ENCODE assay signal across 19 mouse cellular contexts in genomic region chr6:147951642-147952041, GRCm38 (mm10).
DNase-seq lines count a peak whose midpoint lies in the region; ATAC-seq and TF ChIP-seq lines count a peak whose summit lies in the region.
"Had no signal": no experiment of that assay in that cellular context is flagged by ENCODE, and none has a peak within 500 bp of the region (broad histone marks: within the 10 kb centered on the region; RNA-seq: fewer than 3 reads in every experiment).

No protein-coding gene starts in this region.

- no peak for ATAC-seq in kidney, embryonic 15.5 days (replicated peaks; ENCODE audit: low FRiP score)
- peak; percentile 73 for ATAC-seq in lung, postnatal 0 days
- ATAC-seq: activated CD4-positive, CD25-positive, alpha-beta regulatory T cell, adult 4 months; inflammation-experienced regulatory T-cells, adult 6 months had no signal

- TF ChIP-seq EP300 in lung, postnatal 0 days (IDR thresholded peaks at IDR 0.05), result no peak

- no peak for TF ChIP-seq CTCF in lung, postnatal 0 days (IDR thresholded peaks at IDR 0.05)

- no peak overlapping the region for H3K27ac ChIP-seq in kidney, embryonic 15.5 days
- no peak overlapping the region for H3K27ac ChIP-seq in lung, postnatal 0 days (ENCODE audit: low read length)
- H3K27ac ChIP-seq: embryonic facial prominence, embryonic 10.5 days; hindbrain, embryonic 13.5 days; stomach, embryonic 15.5 days had no signal

- DNase-seq in kidney, postnatal 36 days, result peak; percentile 9 to 34
- peak; percentile 65 for DNase-seq in adrenal gland, postnatal 14 days
- DNase-seq in lung, postnatal 0 days (ENCODE audit: low spot score), result peak; percentile 47
- no peak for DNase-seq in embryo, embryonic 11 days
- DNase-seq in urinary bladder, postnatal 14 days (ENCODE audit: low spot score), result no peak
- no peak for DNase-seq in testis, postnatal 14 days (ENCODE audit: low spot score)
- DNase-seq: cerebellum, adult 11-12 months; cerebellum, postnatal 36 days; heart, postnatal 14 days; liver; lung, embryonic 14.5 days; right cerebral cortex, postnatal 25 days had no signal

- H3K4me1 ChIP-seq in kidney, embryonic 15.5 days, result peaks cover 3% of the 10 kb centered on the region; the same call in 1 of the 2 replicates
- H3K4me1 ChIP-seq in lung, postnatal 0 days (ENCODE audit: insufficient read depth, low read depth, low read length), result no peaks in the 10 kb centered on the region
- H3K4me1 ChIP-seq: hindbrain, embryonic 13.5 days; stomach, embryonic 15.5 days had no signal

- no peaks in the 10 kb centered on the region for H3K27me3 ChIP-seq in kidney, embryonic 15.5 days
- H3K27me3 ChIP-seq in lung, postnatal 0 days (replicated peaks; ENCODE audit: insufficient read depth, low read length), result no peaks in the 10 kb centered on the region
- H3K27me3 ChIP-seq: hindbrain, embryonic 13.5 days; stomach, embryonic 15.5 days had no signal

- H3K9ac ChIP-seq in kidney, embryonic 15.5 days, result no peak overlapping the region
- H3K9ac ChIP-seq in lung, postnatal 0 days (replicated peaks; ENCODE audit: low read depth), result no peak overlapping the region
- H3K9ac ChIP-seq: hindbrain, embryonic 13.5 days; lung, embryonic 14.5 days; stomach, embryonic 15.5 days had no signal

- H3K4me2 ChIP-seq in kidney, embryonic 15.5 days, result no peak overlapping the region
- no peak overlapping the region for H3K4me2 ChIP-seq in lung, postnatal 0 days (replicated peaks; ENCODE audit: low read depth, low read length)
- H3K4me2 ChIP-seq: heart, embryonic 11.5 days; hindbrain, embryonic 13.5 days; lung, embryonic 14.5 days; stomach, embryonic 15.5 days had no signal

- H3K9me3 ChIP-seq in kidney, embryonic 15.5 days (replicated peaks), result no peaks in the 10 kb centered on the region
- H3K9me3 ChIP-seq in lung, postnatal 0 days (ENCODE audit: low read length), result no peaks in the 10 kb centered on the region
- H3K9me3 ChIP-seq: embryonic facial prominence, embryonic 10.5 days; hindbrain, embryonic 13.5 days; stomach, embryonic 15.5 days had no signal

- H3K36me3 ChIP-seq in kidney, embryonic 15.5 days, result no peaks in the 10 kb centered on the region
- no peaks in the 10 kb centered on the region for H3K36me3 ChIP-seq in lung, postnatal 0 days (ENCODE audit: insufficient read depth, low read length)
- H3K36me3 ChIP-seq: embryonic facial prominence, embryonic 10.5 days; hindbrain, embryonic 13.5 days; stomach, embryonic 15.5 days had no signal

- H3K4me3 ChIP-seq in kidney, embryonic 15.5 days (replicated peaks), result no peak overlapping the region
- H3K4me3 ChIP-seq in lung, postnatal 0 days (ENCODE audit: low read depth, low read length), result no peak overlapping the region
- H3K4me3 ChIP-seq: embryonic facial prominence, embryonic 10.5 days; hindbrain, embryonic 13.5 days; stomach, embryonic 15.5 days had no signal

Comparison
In these comparisons a context has a peak if more than half of its experiments do, and no peak if none do; other contexts are left out.
1. DNase-seq: peak in kidney, postnatal 36 days (2 of 2), adrenal gland, postnatal 14 days (single experiment) and lung, postnatal 0 days (single experiment); none in embryo, embryonic 11 days (single experiment), urinary bladder, postnatal 14 days (single experiment) and testis, postnatal 14 days (single experiment).